Mouse (Mus musculus) lung, adult 18-20 months (tissue): ENCODE results near the gene Naa25.

Source experiments
- DNase-seq, 2 experiments: peaks; one replicate each; pipeline ENCODE4 v3.0.0; 2022; ENCODE audit warnings: mixed read lengths in 2 of 2

Gene Naa25

DNA sequence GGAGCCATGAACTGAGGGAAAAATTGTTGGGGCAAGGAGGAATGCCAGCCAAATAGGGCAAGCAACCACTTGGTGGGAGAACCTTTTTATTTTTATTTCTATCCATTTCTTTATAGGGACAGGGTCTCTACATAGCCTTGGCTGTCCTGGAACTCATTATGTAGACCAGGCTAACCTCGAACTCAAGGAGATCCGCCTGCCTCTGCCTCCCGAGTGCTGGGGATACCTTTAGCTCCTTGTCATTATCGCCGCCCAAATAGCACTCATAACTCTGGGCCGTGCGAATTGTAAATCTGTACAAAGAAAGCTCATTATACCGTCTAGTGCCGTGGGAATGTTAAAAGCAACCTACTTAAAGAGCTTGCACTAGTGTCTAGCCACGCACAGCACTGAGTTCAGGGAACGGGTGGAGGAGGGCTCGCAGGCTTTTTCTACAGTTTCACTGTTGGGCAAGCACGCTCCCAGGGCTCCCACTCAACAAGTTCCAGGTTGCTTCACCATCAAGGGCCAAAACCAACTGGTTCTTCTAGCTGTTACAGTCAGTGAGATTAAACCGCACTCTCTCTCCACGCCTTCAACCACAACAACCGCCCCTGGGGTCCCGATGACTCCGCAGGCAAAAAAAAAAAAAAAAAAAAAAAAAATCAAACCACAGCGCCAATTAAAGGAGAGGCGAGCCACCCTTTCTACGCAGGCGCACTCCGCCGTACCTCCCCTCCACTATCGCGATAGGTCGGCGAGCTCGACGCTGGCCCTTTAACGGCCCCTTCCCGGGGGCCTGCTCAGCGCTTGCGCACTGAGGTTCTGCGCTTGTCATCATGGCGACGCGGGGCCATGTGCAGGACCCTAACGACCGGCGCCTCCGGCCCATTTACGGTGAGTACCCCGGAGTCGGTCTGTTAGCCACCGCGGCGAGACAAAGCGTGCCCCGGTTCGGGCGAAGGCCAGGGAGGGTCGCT is at the start of gene Naa25:
Gene Naa25, plus strand, starts transcription at position 750 of the 959 bp plus-strand sequence.
- peak; percentile 95 to 96 for DNase-seq

DNA sequence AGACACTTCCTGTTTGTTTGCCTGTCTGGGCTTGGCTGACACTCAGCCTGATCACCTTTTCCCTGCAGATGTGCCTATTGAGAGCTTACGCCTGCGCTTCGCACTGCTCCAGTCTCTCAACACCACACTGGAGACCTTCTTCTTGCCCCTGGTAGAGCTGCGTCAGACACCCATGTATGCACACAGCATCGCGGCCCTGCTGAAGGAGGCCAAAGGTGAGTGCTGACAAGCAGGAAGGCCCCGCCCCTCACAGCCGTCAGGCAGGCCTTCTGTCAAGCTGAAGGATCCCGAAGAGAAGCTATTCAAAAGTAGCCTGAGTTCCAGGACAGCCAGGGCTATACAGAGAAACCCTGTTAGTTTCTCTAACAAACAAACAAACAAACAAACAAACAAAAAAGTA is 38.5 kb upstream of the Naa25 start:
- no peak for DNase-seq

DNA sequence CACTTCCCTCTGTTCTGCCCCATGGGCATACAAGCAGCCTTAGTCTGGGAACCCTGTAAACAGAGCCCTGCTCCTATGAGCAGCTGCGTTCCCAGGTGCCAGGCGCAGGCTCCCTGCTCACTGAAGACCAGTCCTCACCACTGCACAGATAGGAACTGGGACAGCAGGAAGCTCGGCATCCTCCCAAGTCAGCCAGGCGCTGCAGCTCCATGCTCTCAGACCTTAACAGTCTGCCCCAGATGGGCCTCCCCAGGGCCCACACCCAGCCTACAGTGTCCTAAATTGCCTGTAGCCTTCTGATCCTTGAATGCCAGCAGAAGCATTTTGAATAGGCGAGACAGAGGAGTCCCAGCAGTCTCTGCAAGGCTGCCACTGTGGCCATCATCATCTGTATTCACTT is 36.0 kb upstream of the Naa25 start:
- DNase-seq = peak in 1 of 2 experiments; percentile 17

DNA sequence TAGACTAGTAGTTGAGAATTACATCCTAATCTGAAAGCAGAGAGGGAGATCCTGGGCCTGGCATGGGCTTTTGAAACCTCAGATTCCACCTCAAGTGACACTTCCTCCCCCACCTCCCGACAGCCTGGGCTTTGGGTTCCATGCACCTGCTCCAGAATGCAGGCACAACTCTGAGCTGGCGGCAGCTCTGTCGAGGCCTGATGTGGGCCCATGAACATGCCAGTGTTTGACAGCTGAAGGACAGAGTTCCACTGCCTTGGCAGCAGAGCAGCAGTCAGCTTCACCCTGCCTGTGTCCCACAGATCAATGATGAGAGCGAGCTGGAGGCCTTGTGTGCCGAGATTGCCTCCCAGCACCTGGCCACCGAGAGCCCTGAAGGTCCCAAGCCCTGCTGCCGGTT is 34.3 kb upstream of the Naa25 start:
- DNase-seq = no peak

DNA sequence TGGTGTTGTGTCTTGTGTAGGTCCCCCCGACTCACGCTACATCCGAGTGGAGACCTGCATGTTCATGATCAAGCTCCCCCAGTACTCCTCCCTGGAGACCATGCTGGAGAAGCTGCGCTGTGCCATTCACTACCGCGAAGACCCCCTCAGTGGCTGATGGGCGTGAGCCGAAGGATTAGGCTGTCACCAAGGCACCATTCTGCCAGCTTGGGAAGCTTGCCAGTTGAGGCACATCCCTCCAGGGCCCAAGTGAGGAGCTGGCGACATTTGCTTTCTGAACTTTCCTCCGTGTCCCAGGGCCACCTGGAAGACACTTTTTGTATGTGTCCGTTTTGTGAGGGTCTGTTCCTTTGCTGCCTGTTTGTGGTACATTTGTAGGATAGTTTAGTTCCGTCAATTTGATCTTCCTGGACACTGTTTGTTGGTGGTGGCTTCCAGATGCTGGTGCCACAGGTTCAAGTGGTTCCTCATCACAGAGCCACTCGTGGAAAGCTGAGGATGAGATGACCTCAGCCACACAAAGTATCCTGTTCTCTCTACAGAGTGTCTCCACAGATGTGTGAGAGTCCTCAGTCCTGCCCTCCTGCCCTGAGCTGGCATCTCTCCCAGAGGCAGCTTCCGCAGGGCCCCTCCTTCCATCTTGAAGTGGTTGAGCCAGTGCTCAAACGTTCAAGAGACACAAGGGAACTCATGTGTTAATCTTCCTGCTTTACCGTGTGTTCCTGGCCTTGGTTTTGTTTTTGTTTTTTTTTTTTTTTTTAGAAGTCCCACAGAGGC is 31.1 kb upstream of the Naa25 start:
- peak; percentile 33 to 40 for DNase-seq

DNA sequence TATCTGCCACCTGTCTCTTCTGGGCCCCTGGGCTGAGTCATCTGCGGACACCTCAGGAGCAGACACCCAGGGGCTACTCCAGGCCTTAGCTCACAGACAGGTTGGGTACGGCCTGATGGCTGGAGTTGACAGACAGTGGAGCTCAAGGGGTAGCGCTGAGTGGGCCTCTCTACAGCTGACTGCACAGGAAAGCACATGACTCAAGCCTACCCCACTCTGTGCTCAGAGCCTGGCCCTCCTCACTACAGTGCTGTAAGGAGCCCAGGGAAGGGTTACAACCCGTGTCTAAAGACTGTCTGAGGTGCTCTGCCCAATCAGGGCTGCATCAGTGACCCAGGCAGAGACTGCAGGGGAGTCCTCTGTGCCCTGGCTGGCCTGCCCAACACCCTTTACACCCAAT is 30.5 kb upstream of the Naa25 start:
- no peak for DNase-seq

DNA sequence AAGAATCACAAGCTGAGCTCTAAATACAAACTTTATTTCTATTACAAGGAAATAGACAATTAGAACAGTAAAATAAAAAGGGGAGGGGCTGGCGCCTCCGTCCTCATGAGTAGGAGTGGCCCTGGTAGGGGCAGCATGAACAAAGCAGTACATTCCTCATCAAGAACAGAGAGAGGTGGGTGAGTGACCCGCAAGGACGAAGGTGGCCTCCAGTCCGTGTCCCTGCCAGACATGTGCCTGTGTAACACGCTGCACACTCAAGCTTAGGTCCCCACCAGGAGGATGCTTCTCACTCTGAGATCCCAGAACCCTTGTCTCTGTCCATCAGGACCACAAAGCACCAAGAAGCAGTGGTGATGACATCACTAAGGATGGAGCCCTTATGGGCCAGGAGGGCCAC is 26.0 kb upstream of the Naa25 start:
- DNase-seq = no peak

DNA sequence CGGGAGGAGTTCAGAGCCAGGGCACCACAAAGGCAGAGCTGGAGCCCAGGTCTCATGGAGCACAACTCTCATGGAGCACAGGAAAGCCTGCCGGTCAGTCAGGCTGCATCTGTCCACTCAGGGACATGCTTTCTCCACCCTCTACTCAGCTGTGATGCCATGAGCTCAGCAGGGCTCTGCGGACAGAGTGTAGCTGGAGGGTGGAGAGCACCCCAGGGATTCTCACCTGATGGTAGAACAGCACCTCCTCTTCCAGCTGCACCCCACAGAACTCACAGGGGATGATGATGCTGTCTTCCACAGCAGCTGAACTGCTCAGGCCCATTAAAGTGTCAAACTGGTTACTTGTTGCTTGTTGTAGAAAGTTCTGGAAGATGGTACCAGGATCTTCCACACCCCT is 22.9 kb upstream of the Naa25 start:
- no peak for DNase-seq

DNA sequence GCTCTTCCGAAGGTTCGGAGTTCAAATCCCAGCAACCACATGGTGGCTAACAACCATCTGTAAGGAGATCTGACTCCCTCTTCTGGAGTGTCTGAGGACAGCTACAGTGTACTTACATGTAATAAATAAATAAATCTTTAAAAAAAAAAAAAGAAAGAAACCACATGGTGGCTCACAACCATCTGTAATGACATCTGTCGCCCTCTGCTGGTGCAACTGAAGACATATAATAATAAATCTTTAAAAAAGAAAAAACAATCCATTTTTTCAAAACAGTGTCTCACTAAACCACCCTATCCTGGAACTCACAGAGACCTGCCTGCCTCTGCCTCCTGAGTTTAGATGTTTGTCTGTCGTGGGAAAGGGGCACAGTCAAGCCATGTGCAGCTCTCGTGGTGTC is 20.8 kb upstream of the Naa25 start:
- peak in 1 of 2 experiments; percentile 34 for DNase-seq

DNA sequence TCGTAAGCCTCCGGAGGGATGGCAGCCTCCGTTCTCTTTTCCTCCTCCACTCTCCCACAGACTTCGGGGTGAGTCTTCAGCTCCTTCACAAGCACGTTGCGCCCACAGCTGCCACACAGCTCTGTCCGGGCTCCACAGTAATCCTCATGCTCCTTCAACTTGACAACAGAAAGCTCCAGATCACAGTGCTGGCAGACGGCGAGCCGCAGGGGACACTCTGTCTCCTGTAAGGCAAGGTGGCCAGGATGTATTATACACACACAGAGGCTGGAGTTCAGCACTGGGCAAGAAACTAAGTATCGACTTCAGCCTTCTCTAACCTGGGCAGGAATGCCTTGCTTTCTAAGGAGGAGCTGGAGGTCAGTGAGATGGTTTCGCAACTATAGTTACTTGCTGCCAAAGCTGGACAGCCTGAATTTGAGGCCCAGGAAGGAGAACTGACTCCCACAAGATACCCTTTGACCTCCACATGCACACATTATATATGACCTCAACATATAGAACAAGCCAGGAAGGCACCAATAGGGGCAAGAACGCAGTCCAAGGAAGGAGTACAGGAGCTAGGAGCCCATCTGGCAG is 19.0 kb upstream of the Naa25 start:
- peak in 1 of 2 experiments; percentile 26 for DNase-seq

DNA sequence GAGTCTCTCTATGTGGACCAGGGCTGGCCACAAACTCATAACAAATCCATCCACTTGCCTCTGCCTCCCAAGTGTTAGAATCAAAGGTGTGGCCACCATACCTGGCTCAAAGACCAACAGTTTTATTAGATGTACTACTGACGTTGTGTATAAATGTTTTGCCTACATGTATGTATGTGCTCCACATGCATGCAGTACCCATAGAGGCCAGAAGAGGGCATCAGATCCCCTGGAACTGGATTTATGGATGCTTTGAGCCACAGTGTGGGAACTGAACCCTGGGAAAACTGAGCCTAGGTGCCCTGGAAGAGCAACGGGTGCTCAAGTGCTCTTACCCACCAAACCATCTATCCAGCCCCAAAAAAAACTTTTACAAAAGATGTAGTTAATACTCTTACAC is 17.0 kb upstream of the Naa25 start:
- DNase-seq = no peak

DNA sequence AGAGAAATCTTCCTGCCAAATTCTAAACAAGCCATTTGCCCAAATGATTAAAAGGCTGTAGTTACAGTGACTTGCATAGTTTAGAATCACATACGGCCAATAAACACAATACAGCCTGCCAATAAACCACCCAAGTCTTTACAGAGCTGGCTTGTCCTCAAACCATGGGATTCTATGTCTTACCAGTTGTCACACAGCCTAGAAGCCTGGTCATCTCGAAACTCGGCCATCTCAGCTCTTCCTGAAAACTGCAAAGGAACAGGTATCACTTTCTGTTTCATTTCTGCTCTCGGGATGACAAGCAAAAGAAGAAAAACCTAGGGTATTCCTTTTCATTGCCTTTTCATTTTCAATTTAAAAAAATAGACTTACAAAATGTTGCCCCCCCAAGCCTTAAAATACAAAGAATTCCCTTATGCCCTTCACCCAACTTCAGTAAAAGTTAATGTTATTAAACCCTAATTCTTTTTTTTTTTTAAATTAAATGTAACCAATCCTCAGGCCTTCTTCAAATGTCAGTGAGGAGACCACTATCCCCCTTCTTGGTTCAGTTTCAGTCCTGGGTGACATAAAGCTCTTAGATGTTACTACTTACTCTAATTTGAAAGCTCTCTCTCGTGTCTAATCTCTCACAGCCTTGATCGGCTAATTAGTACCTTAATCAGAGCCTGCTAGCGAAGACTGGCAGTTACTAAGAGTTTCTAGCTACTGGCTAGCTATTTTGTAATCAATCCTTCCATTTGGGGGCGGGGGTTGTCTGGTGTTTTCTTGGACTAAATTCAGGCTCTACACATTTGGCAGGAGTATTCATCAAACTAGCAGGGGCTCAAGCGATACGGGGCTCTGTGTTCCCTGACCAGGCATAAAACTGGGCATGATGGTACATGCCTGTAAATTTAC is 13.6 kb upstream of the Naa25 start:
- DNase-seq = peak in 1 of 2 experiments; percentile 24

DNA sequence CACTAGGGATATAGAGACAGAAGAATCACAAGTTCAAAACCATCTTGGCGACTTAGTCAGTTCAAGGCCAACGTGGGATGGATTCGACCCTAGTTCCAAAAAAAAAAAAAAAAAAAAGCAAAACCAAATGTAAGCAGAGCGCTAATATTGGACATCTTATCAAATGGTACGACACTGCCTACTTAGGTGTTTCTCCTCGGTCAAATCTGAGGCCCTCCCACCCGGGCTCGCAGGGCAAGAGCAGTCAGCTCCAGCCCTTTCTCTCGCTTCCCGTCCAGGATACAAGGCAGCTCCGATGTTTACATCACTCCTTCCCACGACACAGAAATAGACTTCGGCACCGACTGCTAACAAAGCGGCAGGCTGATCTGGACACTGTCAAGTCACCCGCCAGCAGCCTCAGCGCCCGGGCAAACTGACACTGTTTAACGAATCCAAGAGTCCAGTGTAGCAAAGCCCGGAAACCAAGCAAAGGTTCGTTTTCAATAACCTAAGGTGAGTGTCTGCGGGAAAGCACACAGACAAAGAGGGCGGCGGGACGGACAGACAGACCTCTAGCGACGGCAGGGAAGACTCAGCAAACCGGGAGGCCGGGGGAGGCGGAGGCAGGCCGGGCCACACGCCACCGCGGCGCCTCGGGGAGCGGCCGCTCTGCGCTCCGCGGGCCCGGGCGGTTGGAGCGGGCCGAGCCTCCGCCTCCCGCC is 12.8 kb upstream of the Naa25 start:
- peak; percentile 57 to 64 for DNase-seq

DNA sequence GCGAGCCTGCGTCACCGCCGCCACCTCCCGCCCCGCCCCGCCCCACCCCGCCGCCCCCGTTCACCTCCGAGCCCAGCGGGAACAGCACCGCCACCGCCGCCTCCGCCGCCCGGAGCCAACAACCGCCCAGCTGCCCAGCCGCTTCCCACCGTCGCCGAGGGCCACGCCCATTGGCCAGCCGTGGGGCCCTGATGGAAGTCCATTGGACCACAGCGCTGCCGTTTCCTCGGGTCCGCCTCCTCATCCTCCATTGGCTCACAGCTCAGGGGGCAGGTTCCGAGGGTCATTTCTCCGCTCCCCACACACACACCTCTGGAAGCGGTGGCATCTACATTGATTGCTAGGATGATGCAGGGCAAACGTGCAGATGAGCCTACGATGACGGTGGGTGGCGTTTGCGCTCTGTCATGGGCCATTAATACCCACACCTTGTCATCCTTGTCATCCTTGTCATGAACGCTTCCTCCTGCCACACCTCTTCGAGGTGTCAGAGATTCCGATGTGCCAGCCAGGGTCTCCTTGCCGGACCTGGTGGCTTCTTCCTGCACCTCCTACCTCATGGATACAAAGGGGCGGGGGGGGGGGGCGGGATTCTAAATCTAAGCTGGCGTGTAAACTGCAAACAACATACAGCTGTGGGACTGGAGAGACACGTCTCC is 12.1 kb upstream of the Naa25 start, which contains the start of gene Trafd1:
Gene Trafd1, minus strand, starts transcription at position 172 of the 659 bp plus-strand sequence.
- DNase-seq = peak; percentile 98

DNA sequence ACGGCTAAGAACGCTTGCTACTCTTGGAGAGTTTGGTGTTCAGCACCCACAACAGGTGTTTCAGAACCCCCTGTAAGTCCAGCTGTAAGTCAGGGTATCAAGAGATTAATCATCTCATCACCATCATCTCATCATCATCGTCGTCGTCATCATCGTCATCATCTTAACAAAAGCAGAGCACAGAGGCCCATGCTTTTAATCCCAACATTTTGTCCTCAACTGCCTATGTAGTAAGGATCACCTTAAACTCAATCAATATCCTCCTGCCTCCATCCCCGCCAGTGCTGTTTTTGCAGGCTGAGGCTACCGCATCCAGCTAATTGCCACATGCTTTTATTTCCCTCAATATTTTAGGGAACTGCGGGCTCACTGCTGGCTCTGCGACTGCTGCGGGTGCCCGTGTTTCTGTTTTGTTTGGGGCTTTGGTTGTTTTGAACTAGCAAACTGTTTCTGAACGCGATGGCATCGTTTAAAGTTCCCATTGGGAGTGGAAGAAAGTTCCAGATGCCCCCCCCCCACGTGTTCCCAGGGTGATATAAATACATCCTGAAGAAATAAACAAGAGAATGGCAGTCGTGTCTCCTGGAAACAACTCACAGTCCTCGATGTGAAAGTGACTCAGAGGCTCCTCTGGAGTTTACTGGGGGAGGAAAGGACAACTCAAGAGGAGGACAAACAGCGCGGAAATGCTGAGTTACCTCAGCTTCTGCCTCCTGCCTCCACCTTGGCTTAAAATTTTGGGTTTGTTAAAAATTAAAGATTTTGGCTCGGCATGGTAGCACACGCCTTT is 11.4 kb upstream of the Naa25 start:
- peak in 1 of 2 experiments; percentile 56 for DNase-seq

DNA sequence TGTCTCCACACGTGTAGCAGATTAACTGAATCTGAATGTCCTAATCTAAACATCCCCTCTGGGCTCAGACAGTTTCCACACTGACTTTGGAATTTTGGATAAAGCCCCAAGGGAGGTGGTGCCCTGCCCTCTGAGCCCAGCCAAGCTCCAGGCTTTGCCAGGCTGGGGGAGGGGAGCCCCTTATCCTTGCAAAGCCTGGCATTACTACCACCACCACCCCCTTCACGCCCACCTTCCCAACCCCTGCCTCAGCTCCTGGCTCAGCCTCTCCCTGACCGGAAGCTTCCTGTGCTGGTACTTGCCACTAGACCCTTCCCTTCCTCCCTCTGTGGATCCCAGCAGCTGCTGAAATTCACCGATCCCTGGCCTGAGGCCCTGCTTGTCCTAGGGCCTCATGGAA is 10.6 kb upstream of the Naa25 start:
- peak; percentile 39 to 42 for DNase-seq

DNA sequence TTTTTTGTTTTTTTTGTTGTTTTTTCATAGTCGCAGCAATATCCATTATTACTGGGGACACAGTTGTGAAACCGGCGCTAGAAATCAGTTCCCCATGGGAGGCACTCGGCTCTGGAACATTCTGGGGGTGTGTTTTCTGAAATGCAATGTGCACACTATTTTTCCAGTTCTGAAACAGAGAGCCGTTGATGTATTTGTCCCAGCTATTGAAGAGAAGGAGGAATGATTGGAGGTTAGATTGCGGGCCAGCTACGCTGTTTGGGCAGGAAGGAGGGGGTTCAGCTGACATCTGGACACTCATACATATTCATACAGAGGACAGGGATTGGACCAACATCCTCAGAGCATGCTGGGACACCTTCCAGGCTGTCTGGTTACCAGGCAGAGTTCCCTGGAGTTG is 8.6 kb upstream of the Naa25 start:
- DNase-seq = no peak

DNA sequence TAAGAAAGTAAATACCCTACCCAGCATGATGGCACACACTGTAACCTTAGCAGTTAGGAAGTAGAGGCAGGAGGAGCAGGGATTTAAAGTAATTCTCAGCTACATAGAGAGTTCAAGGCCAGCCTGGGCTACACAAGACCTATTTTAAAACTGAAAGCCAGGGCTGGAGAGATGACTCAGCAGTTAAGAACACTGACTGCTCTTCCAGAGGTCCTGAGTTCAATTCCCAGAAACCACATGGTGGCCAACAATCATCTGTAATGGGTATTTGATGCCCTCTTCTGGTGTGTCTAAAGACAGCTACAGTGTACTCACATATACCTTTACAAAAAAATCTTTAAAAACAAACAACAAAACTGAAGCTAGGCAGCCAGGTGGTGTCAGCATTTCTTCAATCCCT is 8.0 kb upstream of the Naa25 start:
- no peak for DNase-seq

DNA sequence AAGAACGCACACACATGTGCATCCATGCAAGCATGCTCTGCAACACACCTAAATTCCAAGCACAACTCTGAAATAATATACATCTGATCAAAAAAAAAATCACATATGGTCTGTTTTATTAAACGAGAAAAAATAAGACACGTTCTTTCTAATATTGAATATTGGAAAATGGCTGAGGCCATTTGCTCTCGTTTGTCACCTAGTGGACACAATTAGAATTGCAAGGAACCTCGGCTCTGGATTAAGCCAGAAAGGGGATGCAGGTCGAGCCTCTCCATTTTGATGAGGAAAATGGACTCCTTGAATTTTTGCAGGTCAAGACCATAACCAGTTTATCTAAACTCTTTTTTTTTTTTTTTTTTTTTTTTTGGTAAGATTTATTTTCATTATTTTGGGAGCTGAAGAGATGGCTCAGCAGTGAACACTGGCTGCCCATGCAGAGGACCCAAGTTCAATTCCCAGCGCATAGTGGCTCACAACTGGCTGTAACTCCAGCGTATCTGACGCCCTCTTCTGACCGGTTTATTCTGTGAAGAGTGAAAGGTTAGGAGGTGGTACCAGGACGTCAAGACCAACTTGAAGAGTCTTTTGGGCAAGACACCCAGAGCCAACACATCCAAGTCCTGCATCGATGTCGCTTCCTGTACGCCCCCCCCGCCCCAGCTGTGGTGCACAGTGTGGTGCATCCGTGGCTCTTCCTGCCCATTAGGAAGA is 4.9 kb upstream of the Naa25 start:
- DNase-seq = peak in 1 of 2 experiments; percentile 41
